Mouse (Mus musculus) myocyte (in vitro differentiated cells): ENCODE data around the gene Rbfox1. TPM values are rescaled to one million over a fixed set of nuclear protein-coding genes. Genes with fewer than 3 reads are reported as not detected.

Experiments used
- H3K27me3 ChIP-seq: one replicate; pipeline ENCODE4 v1.6.1; 2011; ENCODE audit not compliant: control insufficient read depth, insufficient read depth, insufficient read length
- H3K36me3 ChIP-seq: one replicate; pipeline ENCODE4 v1.6.1; 2011; ENCODE audit not compliant: control insufficient read depth, insufficient read depth
- H3K4me2 ChIP-seq: one replicate; pipeline ENCODE4 v1.6.1; 2011; ENCODE audit warnings: low read depth, control low read depth
- H3K4me3 ChIP-seq: one replicate; pipeline ENCODE4 v1.5.1; 2011; ENCODE audit warnings: mild to moderate bottlenecking, control low read depth, moderate library complexity
- H3K79me2 ChIP-seq: one replicate; pipeline ENCODE4 v1.6.1; 2011; ENCODE audit not compliant: control insufficient read depth, insufficient read depth
- H3ac ChIP-seq: one replicate; pipeline ENCODE4 v1.6.1; 2011; ENCODE audit not compliant: control insufficient read depth, insufficient read length
- CEBPB ChIP-seq: IDR thresholded peaks from 2 replicates; pipeline ENCODE4 v1.6.1; 2011; ENCODE audit warnings: mild to moderate bottlenecking, moderate library complexity; ENCODE audit not compliant: poor library complexity, insufficient read depth, severe bottlenecking
- E2F4 ChIP-seq: IDR thresholded peaks from one replicate; pipeline ENCODE4 v1.6.1; 2011; ENCODE audit warnings: mild to moderate bottlenecking, control low read depth, moderate library complexity; ENCODE audit not compliant: insufficient read depth
- MAX ChIP-seq: IDR thresholded peaks from one replicate; pipeline ENCODE4 v1.6.1; 2011; ENCODE audit warnings: low read depth, mild to moderate bottlenecking, control low read depth
- MYOD1 ChIP-seq, 3 experiments: IDR thresholded peaks; one replicate each; pipeline ENCODE4 v1.6.1; 2011; ENCODE audit warnings: control low read depth in 2 of 3, low read depth in 2 of 3, mild to moderate bottlenecking in 2 of 3, moderate library complexity in 1 of 3; ENCODE audit not compliant: insufficient read length in 2 of 3, control insufficient read depth in 1 of 3
- MYOG ChIP-seq, 3 experiments: IDR thresholded peaks; one replicate each; pipeline ENCODE4 v1.6.1; 2011; ENCODE audit warnings: control low read depth in 2 of 3, low read depth in 2 of 3, mild to moderate bottlenecking in 2 of 3; ENCODE audit not compliant: insufficient read length in 2 of 3, control insufficient read depth in 1 of 3, insufficient read depth in 1 of 3
- POLR2A ChIP-seq: IDR thresholded peaks from one replicate; pipeline ENCODE4 v1.6.1; 2011; ENCODE audit warnings: low read depth, mild to moderate bottlenecking, control low read depth, moderate library complexity; ENCODE audit not compliant: insufficient read length
- POLR2AphosphoS2 ChIP-seq: IDR thresholded peaks from one replicate; pipeline ENCODE4 v1.6.1; 2011; ENCODE audit warnings: low read depth, control low read depth; ENCODE audit not compliant: insufficient read length
- REST ChIP-seq: IDR thresholded peaks from one replicate; pipeline ENCODE4 v1.6.1; 2011; ENCODE audit warnings: mild to moderate bottlenecking, control low read depth, moderate library complexity; ENCODE audit not compliant: insufficient read depth, insufficient read length
- SRF ChIP-seq: IDR thresholded peaks from one replicate; pipeline ENCODE4 v1.6.1; 2011; ENCODE audit warnings: low read depth; ENCODE audit not compliant: control insufficient read depth, insufficient read length
- TCF12 ChIP-seq: IDR thresholded peaks from one replicate; pipeline ENCODE4 v1.6.1; 2011; ENCODE audit warnings: mild to moderate bottlenecking, control low read depth; ENCODE audit not compliant: poor library complexity, insufficient read depth, severe bottlenecking
- TCF3 ChIP-seq: IDR thresholded peaks from one replicate; pipeline ENCODE4 v1.6.1; 2011; ENCODE audit warnings: low read depth, control low read depth; ENCODE audit not compliant: insufficient read length
- USF1 ChIP-seq: IDR thresholded peaks from one replicate; pipeline ENCODE4 v1.6.1; 2011; ENCODE audit warnings: low read depth, mild to moderate bottlenecking, control low read depth, moderate library complexity
- polyA plus RNA-seq: library from polyadenylated mRNA; unstranded; fragments of >200 nt; fragmentation: generic; extraction: Trizol; gene quantifications from one replicate; pipeline ENCODE4 v1.2.1, GENCODE M21; 2012; ENCODE audit warnings: missing spikeins

Rbfox1 gene
- polyA plus RNA-seq, 1 experiment, result 8.3 TPM

- H3K27me3 ChIP-seq, result no peaks in the 10 kb centered on the region
- H3ac ChIP-seq, result no peak overlapping the region
- H3K4me2 ChIP-seq, result no peak overlapping the region
- no peak overlapping the region for H3K4me3 ChIP-seq
- H3K36me3 ChIP-seq, result no peaks in the 10 kb centered on the region
- TF ChIP-seq MYOG (IDR thresholded peaks at IDR 0.05; ENCODE audit: control insufficient read depth in 1 of 3, insufficient read depth in 1 of 3, insufficient read length in 2 of 3, low read depth in 2 of 3), result no peak
- TF ChIP-seq MYOD1 (IDR thresholded peaks at IDR 0.05; ENCODE audit: control insufficient read depth in 1 of 3, insufficient read length in 2 of 3, low read depth in 2 of 3), result no peak
- no peak for TF ChIP-seq CEBPB
- no peak for TF ChIP-seq POLR2A
- TF ChIP-seq POLR2AphosphoS2, result no peak
- no peak for TF ChIP-seq MAX
- TF ChIP-seq E2F4, result no peak
- TF ChIP-seq TCF12, result no peak
- no peak for TF ChIP-seq USF1
- TF ChIP-seq REST, result no peak
- no peak for TF ChIP-seq SRF
- no peak for TF ChIP-seq TCF3
- no peaks in the 10 kb centered on the region for H3K79me2 ChIP-seq
These were observed 448.1 kb downstream of the Rbfox1 start for GRCm38 (mm10) chr16:6333273-6333672.

- Histone ChIP-seq H3K79me2 (no peaks in the 10 kb centered on the region), H3ac (no peak overlapping the region), H3K4me2 (no peak overlapping the region), H3K27me3 (no peaks in the 10 kb centered on the region), H3K36me3 (no peaks in the 10 kb centered on the region), H3K4me3 (no peak overlapping the region)
- TF ChIP-seq USF1, result no peak
- TF ChIP-seq POLR2AphosphoS2, result no peak
- no peak for TF ChIP-seq REST
- no peak for TF ChIP-seq SRF
- TF ChIP-seq MYOG (IDR thresholded peaks at IDR 0.05; ENCODE audit: control insufficient read depth in 1 of 3, insufficient read depth in 1 of 3, insufficient read length in 2 of 3, low read depth in 2 of 3), result no peak
- no peak for TF ChIP-seq TCF3
These were observed 462.9 kb downstream of the Rbfox1 start for GRCm38 (mm10) chr16:6348103-6348502.

- H3K4me3 ChIP-seq, result no peak overlapping the region
- H3K79me2 ChIP-seq, result no peaks in the 10 kb centered on the region
- TF ChIP-seq USF1 (no peak), POLR2AphosphoS2 (no peak), SRF (no peak), REST (no peak), TCF12 (no peak), E2F4 (no peak), POLR2A (no peak), MYOG (IDR thresholded peaks at IDR 0.05; ENCODE audit: control insufficient read depth in 1 of 3, insufficient read depth in 1 of 3, insufficient read length in 2 of 3, low read depth in 2 of 3) (no peak), TCF3 (no peak), MAX (no peak), MYOD1 (IDR thresholded peaks at IDR 0.05; ENCODE audit: control insufficient read depth in 1 of 3, insufficient read length in 2 of 3, low read depth in 2 of 3) (no peak), CEBPB (no peak)
- no peak overlapping the region for H3ac ChIP-seq
- no peaks in the 10 kb centered on the region for H3K27me3 ChIP-seq
- no peak overlapping the region for H3K4me2 ChIP-seq
- H3K36me3 ChIP-seq, result no peaks in the 10 kb centered on the region
These were observed 463.6 kb downstream of the Rbfox1 start for GRCm38 (mm10) chr16:6348581-6349241.

GRCm38 (mm10) chr16:6349381-6349780 lies 464.2 kb downstream of the Rbfox1 start:
- Histone ChIP-seq H3K4me2 (no peak overlapping the region), H3K4me3 (no peak overlapping the region), H3K36me3 (no peaks in the 10 kb centered on the region), H3K79me2 (no peaks in the 10 kb centered on the region), H3ac (no peak overlapping the region), H3K27me3 (no peaks in the 10 kb centered on the region)
- no peak for TF ChIP-seq MAX
- no peak for TF ChIP-seq TCF3
- no peak for TF ChIP-seq POLR2A
- no peak for TF ChIP-seq MYOD1 (IDR thresholded peaks at IDR 0.05; ENCODE audit: control insufficient read depth in 1 of 3, insufficient read length in 2 of 3, low read depth in 2 of 3)
- TF ChIP-seq SRF, result no peak
- no peak for TF ChIP-seq POLR2AphosphoS2
- TF ChIP-seq TCF12, result no peak
- no peak for TF ChIP-seq CEBPB
- no peak for TF ChIP-seq REST

- H3K79me2 ChIP-seq, result no peaks in the 10 kb centered on the region
- no peaks in the 10 kb centered on the region for H3K36me3 ChIP-seq
- TF ChIP-seq CEBPB (no peak), MYOD1 (IDR thresholded peaks at IDR 0.05; ENCODE audit: control insufficient read depth in 1 of 3, insufficient read length in 2 of 3, low read depth in 2 of 3) (no peak)
- H3K27me3 ChIP-seq, result no peaks in the 10 kb centered on the region
- no peak overlapping the region for H3K4me2 ChIP-seq
- no peak overlapping the region for H3ac ChIP-seq
- H3K4me3 ChIP-seq, result no peak overlapping the region
These were observed 465.1 kb downstream of the Rbfox1 start for GRCm38 (mm10) chr16:6350256-6350655.
